Mouse (Mus musculus) macrophage (primary cell): ENCODE measurements around the gene Rex1bd. TPM values are rescaled to one million over a fixed set of nuclear protein-coding genes. Genes with fewer than 3 reads are reported as not detected.

Experiments used
- H3K27ac ChIP-seq: fragments of 350-480 bp; formaldehyde crosslinking; 2 replicates; pipeline ENCODE4 v1.9.0; 2021
- H3K36me3 ChIP-seq: fragments of 350-480 bp; formaldehyde crosslinking; 2 replicates; pipeline ENCODE4 v1.9.0; 2021; ENCODE audit errors: inconsistent target
- H3K4me3 ChIP-seq: fragments of 350-480 bp; formaldehyde crosslinking; 2 replicates; pipeline ENCODE4 v1.9.0; 2021; ENCODE audit errors: inconsistent target
- H3K79me2 ChIP-seq: fragments of 350-480 bp; formaldehyde crosslinking; 2 replicates; pipeline ENCODE4 v1.9.0; 2021; ENCODE audit errors: inconsistent target
- whole genome bisulfite sequencing: methylation state at CpG from one replicate; pipeline ENCODE4 v1.1.7; 2026; ENCODE audit warnings: inconsistent platforms; ENCODE audit not compliant: missing documents; 5-methylcytosine and 5-hydroxymethylcytosine counted together
- polyA plus RNA-seq: library from polyadenylated mRNA; stranded (reverse); fragments of 250-400 nt; gene quantifications from 3 replicates; pipeline ENCODE4 v1.2.4, GENCODE M21; 2018; ENCODE audit warnings: inconsistent platforms

The Rex1bd gene
- polyA plus RNA-seq, 1 experiment from 2014 or later: 37.3 TPM

DNA sequence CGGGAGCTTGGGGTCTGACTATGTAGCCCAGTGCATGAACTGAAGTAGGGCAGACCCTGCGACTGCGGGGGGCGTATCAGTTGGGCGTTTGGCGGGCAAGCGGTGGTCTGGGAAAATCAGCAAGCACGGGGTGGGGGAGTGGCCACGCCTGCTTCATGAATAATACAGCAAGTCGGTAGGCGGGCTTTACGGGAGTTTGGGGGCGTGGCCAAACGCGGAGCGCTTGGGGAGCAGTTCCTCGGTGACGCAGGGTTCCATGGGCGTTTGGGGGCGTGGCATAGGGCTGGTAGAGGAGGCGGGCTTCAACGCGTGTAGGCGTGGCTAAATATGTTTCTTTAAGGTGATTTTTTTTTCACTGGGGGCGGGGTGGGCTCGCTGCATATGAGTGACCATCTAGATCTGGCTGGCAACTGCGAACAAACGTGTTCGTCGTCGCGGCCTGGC, 32.1 kb upstream of the Rex1bd start:
- Histone ChIP-seq H3K79me2 (peaks cover 41% of the 10 kb centered on the region), H3K27ac (peak overlapping the region; percentile 91), H3K36me3 (peaks cover 18% of the 10 kb centered on the region; the same call in 1 of the 2 replicates), H3K4me3 (peak overlapping the region; percentile 96)
- WGBS: 0% methylated on average over 32 of the region's 32 CpGs

DNA sequence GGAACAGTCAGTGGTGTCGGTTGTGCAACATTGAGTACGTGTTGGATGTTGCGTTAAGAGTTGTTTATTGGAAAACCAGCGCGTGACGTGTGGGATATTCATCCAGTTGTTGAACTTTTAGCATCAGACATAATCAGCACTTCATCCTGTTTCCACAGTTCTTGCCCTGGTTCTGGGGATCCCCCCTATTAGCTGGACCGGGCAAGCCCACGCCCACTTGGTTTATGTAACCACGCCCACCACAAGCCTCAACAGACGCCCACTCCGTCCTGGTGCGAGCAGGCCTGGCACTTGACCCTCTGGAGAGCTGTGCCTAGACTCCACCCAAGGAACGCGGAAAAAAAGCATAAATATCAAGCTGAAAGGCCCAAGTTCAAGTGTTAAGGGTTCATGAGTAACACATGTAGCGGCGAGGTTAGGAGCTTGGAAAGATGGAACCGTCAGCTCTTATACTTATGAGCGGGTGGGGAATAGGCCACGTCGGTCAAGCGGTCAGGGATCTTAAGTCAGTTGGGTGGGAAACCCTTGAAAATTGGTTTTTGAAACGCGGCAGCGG, 31.6 kb upstream of the Rex1bd start:
- Histone ChIP-seq H3K27ac (peak overlapping the region; percentile 91), H3K79me2 (peaks cover 36% of the 10 kb centered on the region), H3K36me3 (peaks cover 20% of the 10 kb centered on the region; the same call in 1 of the 2 replicates)

DNA sequence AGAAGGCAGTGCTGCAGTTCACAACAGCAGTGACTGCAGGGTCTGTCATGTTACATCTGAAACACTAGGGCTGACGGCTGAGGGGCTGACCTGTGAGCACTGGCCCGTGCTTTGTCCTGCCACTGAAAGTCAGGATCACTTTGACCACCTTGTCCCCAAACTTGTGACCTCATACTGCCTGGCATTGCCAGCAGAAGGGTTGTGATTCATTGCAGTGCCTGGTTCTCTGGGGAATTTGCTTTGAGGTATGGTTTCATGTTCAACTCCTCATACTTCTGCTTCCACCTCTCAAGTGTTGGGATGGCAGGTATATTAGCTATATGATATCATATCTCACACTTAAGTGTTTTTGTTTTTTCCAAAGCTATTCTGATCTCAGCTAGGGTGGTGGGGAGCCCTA, 29.1 kb upstream of the Rex1bd start:
- H3K4me3 ChIP-seq: no peak overlapping the region
- H3K79me2 ChIP-seq: peaks cover 24% of the 10 kb centered on the region
- H3K36me3 ChIP-seq: peaks cover 43% of the 10 kb centered on the region
- no peak overlapping the region for H3K27ac ChIP-seq
- WGBS: 96% methylated on average over 2 of the region's 2 CpGs

More for the DNA sequence above, 31.6 kb upstream of the Rex1bd start:
- 8% methylated on average over 24 of the region's 24 CpGs for WGBS
- peak overlapping the region; percentile 96 for H3K4me3 ChIP-seq

DNA sequence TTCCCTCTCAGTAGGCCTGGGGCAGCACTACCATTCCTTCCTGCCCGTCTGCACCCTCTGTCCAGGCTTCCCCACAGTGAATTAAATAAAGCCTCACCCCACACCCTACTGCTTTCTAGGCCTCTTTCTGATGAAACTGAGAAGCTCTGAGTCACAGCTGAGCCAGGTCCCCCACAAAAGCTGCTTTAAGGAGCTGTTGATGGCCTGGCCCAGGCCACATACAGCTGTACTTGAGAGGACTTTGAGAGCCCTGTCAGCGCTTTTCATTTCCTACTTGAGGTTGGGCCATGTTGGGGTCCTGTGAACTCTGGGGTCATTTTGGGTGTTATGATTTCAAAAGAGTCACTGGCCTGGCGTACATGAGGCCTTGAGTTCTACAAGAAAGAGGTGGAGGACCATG, 28.7 kb upstream of the Rex1bd start:
- H3K36me3 ChIP-seq: peaks cover 47% of the 10 kb centered on the region
- peaks cover 24% of the 10 kb centered on the region for H3K79me2 ChIP-seq
- no peak overlapping the region for H3K27ac ChIP-seq
- 94% methylated on average over 3 of the region's 3 CpGs for WGBS
- no peak overlapping the region for H3K4me3 ChIP-seq

DNA sequence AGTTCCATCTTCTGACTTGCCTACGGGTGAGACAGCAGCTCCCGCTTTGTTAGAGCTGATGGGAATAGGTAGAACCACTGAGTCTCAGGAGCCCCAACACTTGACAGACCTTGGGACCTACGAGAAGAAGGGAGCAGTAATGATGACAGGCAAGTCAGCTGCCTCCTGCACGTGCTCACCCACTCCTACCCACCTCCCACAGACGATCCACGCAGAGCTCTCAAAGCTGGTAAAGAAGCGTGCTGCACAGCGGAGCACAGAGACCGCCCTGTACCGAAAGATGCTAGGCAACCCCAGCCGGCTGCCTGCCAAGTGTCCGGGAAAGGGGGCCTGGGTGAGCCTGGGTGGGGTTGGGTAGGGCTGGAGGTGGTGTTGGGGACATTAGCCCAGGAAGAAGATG, 27.7 kb upstream of the Rex1bd start:
- peaks cover 26% of the 10 kb centered on the region for H3K79me2 ChIP-seq
- 97% methylated on average over 8 of the region's 12 CpGs for WGBS
- peaks cover 47% of the 10 kb centered on the region for H3K36me3 ChIP-seq
- no peak overlapping the region for H3K27ac ChIP-seq
- no peak overlapping the region for H3K4me3 ChIP-seq

DNA sequence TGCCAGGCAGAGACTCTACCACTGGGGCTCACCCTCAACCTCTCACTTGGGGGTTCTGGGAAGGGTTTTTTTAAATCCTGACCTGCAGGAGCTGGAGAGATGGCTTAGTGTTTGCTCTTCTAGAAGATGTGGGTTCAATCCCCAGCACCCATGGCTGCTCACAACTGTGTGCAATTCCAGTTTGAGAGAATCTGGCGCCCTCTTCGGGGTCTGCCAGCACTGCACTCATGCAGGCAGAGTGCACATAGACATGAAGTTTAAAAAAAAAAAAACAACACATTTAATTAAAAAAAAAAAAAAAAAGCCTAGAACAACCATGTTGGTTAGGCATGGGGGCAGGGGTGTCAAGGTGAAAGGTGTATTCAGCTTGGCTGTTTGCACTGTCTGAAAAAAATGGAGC, 23.8 kb upstream of the Rex1bd start:
- Histone ChIP-seq H3K4me3 (no peak overlapping the region), H3K27ac (0 out of 2 replicates have a peak overlapping the region, but pooled peaks have one; percentile 76), H3K36me3 (peaks cover 45% of the 10 kb centered on the region), H3K79me2 (peaks cover 41% of the 10 kb centered on the region)
- WGBS: 94% methylated on average over 2 of the region's 2 CpGs

DNA sequence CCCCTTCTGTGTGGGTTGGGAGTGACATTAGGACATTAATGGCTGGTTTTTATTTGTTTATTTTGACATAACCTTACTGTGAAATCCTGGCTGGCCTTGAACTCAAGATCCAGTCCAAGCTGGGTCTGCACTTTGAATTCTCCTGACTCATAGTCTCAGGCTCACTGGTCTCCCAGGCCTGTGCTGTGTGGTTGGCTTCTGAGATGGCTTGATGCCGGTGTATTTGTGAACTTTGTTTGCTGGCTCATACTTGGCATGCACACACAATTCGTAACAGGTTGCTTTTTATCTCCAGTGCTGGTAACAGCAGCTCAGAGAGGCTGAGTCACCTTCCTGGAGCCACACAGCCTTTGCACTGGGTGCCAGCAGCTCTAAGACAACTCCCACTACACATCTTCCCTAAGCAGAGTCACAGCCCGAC, 23.2 kb upstream of the Rex1bd start:
- 90% methylated on average over 3 of the region's 3 CpGs for WGBS
- peak overlapping the region; percentile 92; the same call in 1 of the 2 replicates for H3K4me3 ChIP-seq
- peak overlapping the region; percentile 76 for H3K27ac ChIP-seq
- peaks cover 41% of the 10 kb centered on the region for H3K79me2 ChIP-seq
- H3K36me3 ChIP-seq: peaks cover 39% of the 10 kb centered on the region

DNA sequence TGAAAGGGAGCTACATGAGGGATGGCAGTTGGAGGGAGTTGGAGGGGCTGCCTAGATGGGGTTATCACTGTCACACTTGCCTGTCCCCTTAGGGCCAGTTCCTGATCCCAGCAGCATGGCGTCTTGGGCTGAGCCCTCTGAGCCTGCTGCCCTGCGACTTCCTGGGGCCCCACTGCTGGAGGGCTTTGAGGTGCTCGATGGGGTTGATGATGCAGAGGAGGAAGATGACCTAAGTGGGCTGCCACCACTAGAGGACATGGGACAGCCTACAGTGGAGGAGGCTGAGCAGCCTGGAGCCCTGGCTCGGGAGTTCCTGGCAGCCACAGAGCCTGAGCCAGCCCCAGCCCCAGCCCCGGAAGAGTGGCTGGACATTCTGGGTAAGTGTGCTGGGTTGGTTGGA, 22.7 kb upstream of the Rex1bd start:
- peaks cover 35% of the 10 kb centered on the region for H3K36me3 ChIP-seq
- peak overlapping the region; percentile 76 for H3K27ac ChIP-seq
- peak overlapping the region; percentile 92; the same call in 1 of the 2 replicates for H3K4me3 ChIP-seq
- 49% methylated on average over 5 of the region's 5 CpGs for WGBS
- H3K79me2 ChIP-seq: peaks cover 41% of the 10 kb centered on the region

DNA sequence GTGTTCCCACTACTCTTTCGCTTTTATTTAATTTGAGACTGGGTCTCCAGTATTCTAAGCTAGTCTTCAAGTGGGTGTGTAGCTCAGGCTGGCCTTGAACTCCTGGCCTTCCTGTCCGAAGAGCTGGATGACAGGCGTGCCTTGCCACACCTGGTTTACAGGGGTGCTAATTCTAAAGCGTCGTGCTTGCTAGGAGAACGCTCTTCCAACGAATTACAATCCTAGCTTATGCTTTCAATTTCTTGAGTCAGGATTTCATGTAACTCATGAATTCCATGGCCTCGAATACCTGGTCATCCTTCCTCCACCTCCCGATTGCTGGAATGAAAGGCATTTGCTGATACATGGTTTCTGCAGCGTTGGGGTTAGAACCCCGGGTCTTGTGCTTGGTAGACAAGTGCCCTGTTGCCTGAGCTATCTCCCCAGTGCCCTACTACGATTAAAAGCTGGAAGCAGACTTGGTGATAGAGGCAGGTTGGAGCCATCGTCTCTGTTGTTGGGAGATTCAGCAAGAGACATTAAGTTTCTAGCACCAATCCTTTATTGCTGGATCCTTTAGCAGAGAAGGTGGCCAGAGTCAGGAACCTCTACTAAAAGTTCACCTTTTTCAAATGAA, 21.7 kb upstream of the Rex1bd start:
- H3K4me3 ChIP-seq: peak overlapping the region; percentile 92
- peaks cover 26% of the 10 kb centered on the region for H3K36me3 ChIP-seq
- 16% methylated on average over 13 of the region's 13 CpGs for WGBS
- peak overlapping the region; percentile 76 for H3K27ac ChIP-seq
- peaks cover 41% of the 10 kb centered on the region for H3K79me2 ChIP-seq

DNA sequence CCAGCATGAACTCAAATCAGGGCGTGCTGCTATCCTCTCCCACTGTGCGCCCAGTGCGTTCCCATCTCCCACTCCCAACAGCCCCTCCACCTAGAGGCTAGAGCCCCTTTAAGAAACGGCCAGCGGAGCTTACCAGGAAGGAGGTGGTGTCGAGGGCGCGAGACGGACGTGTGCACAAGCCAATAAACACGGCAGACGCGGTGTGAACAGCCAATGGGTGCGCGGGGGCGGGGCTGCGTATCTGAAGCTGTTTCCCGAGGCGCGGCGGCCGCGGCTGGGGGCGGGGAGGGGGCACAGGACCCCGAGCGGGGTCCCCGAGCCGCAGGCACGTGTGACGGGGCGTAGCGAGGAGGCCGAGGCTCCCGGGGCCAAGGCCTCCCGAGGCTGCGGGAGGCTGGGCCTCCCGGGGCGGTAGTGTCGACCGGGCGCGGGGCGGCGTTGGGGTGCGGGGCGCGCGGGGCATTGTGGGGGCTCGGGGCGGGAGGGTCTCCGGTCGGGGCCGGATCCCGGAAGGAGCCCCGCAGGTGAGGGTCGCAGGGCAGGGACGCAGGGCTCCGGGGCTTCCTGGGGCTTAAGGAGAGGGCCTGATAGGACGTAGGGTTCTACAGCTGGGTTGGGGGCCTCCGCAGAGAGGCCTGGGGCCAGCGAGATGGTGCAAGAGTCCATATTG, 21.1 kb upstream of the Rex1bd start, which contains the start of the genes Fkbp8 and Kxd1:
TSS of gene Fkbp8 (plus strand) at position 213 of the 670 bp plus-strand sequence.
TSS of gene Kxd1 (minus strand) at position 445 of the 670 bp plus-strand sequence.
- Histone ChIP-seq H3K79me2 (peaks cover 42% of the 10 kb centered on the region), H3K4me3 (peak within 1 kb of the TSS; percentile 92), H3K27ac (peak within 1 kb of the TSS; percentile 76), H3K36me3 (peaks cover 22% of the 10 kb centered on the region)
- under 1% methylated on average over 45 of the region's 61 CpGs for WGBS

DNA sequence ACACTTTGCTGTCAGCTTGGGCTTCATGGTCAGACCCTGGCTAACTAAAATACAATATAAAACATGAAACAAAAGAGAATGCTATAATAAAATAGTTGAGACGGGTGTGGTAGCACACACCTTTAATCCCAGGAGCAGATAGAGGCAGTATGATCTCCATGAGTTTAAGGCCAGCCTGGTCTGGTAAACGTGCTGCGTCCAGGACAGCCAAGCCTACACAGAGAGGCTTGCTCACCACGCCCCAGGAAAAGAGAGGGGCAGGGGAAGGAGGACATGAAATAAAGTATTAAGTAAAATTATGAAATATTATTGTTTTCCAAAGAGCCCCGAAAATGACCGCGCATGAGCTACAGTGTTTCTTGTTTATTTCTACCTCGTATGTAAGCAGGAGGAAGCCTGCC, 20.6 kb upstream of the Rex1bd start:
- Histone ChIP-seq H3K36me3 (peaks cover 17% of the 10 kb centered on the region), H3K4me3 (peak overlapping the region; percentile 69), H3K27ac (peak overlapping the region; percentile 73), H3K79me2 (peaks cover 48% of the 10 kb centered on the region)
- under 1% methylated on average over 8 of the region's 8 CpGs for WGBS

DNA sequence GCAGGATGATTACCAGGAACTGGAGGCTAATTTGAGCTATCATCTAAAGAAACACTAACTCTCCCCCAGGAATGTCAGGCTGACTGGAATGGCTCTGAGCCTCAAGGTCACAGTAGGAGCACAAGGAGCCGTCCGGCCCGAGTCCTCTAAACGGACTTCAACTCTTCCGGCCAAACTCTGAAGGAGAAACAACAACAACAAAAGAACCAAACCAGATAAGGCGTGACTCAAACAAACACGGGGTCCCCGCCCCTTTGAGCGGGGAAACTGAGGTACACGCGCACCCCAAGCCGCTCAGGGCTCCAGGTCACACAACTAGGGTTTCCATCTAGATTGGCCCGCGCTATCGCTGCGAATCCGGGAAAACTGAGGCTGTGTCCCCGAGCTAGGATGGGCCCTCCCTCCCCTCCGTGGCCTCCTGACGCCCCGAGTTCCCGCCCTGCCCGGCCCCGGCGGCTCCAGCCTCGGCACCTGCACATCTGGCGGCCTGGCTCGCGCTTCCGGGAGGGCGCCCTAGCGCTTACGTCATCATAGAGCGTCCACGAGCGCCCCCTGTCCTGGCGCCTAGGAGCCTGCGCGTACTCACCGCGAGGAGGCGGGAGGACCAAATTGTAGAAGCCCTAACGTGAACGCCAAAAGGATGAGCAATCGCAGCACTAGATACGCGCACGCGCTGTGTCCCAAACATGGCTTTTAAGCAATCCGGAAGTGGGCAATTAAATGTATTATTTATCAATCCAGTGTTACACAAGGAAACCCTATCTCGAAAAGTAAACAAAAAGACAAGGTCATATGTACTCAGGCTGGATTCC, 16.2 kb upstream of the Rex1bd start:
- Histone ChIP-seq H3K79me2 (peaks cover 22% of the 10 kb centered on the region; the same call in 1 of the 2 replicates), H3K36me3 (peaks cover 8% of the 10 kb centered on the region; the same call in 1 of the 2 replicates), H3K27ac (peak overlapping the region; percentile 73), H3K4me3 (peak overlapping the region; percentile 88)
- 1% methylated on average over 49 of the region's 51 CpGs for WGBS

DNA sequence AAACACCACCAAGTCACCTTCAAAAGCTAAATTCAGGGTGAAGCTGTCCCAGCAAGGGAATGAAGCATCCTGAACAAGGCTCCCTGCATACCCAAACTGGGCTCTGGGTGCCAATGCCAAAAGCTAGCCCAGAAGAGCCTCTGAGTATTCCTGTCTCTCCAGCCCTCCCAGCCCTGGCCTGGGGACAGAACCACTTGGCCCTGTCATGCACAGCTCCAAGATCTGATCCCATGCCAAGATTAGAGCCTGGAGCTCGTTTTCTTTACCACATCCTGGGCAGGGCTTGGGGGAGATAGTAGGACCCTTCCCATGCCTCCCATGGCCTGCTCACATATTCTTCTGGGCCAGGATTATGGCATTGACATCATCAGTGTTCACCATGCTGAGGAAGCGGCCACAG, 13.1 kb upstream of the Rex1bd start:
- WGBS: 100% methylated on average over 1 of the region's 2 CpGs
- no peak overlapping the region for H3K27ac ChIP-seq

DNA sequence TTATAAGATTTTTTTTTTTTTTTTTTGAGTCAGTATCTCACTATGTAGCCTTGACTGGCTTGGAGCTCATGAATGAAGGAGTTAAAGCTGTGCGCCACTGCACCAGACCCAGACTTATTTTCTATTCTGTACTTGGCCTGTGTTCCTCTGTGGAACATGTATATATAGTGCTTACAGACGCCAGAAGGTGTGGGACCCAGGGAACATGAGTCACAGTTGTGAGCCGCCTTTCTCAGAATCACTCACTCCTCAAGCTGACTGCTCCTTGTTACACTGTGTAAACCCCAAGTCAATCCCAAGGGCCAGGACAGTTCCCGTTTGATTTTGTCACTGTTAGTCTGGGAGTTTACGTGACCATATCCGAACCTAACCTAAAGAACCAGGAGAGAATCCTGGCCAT, 12.5 kb upstream of the Rex1bd start:
- H3K4me3 ChIP-seq: no peak overlapping the region
- no peak overlapping the region for H3K27ac ChIP-seq
- H3K36me3 ChIP-seq: peaks cover 32% of the 10 kb centered on the region
- WGBS: 98% methylated on average over 6 of the region's 6 CpGs
- H3K79me2 ChIP-seq: peaks cover 49% of the 10 kb centered on the region; the same call in 1 of the 2 replicates

More for the DNA sequence above, 13.1 kb upstream of the Rex1bd start:
- Histone ChIP-seq H3K36me3 (peaks cover 26% of the 10 kb centered on the region), H3K4me3 (no peak overlapping the region), H3K79me2 (peaks cover 43% of the 10 kb centered on the region; the same call in 1 of the 2 replicates)
